Mouse (Mus musculus) layer of hippocampus, adult 11-12 months (tissue): ENCODE data around the gene Hjurp.

Experiments used
- DNase-seq: peaks from one replicate; pipeline ENCODE4 v3.0.0; 2022; ENCODE audit warnings: low spot score

Hjurp gene

GRCm38 (mm10) chr1:88260604-88261377 is 16.6 kb downstream of the Hjurp start:
- DNase-seq: no peak

- no peak for DNase-seq
These were observed 17.3 kb downstream of the Hjurp start for GRCm38 (mm10) chr1:88260114-88260513.

- no peak for DNase-seq
These were observed 17.8 kb downstream of the Hjurp start for GRCm38 (mm10) chr1:88259643-88260024.

- no peak for DNase-seq
These were observed 18.4 kb downstream of the Hjurp start for GRCm38 (mm10) chr1:88258881-88259642.

GRCm38 (mm10) chr1:88258361-88258760 is 19.1 kb downstream of the Hjurp start:
- no peak for DNase-seq

GRCm38 (mm10) chr1:88257681-88258080 is 19.8 kb downstream of the Hjurp start:
- DNase-seq: no peak

GRCm38 (mm10) chr1:88256886-88257663 is 20.4 kb downstream of the Hjurp start:
- DNase-seq: no peak

- DNase-seq: no peak
These were observed 21.3 kb downstream of the Hjurp start for GRCm38 (mm10) chr1:88255989-88256754.

- DNase-seq: no peak
These were observed 22.0 kb downstream of the Hjurp start for GRCm38 (mm10) chr1:88255466-88255857.

- DNase-seq: no peak
These were observed 22.5 kb downstream of the Hjurp start for GRCm38 (mm10) chr1:88254793-88255465.

- DNase-seq: no peak
These were observed 23.9 kb downstream of the Hjurp start for GRCm38 (mm10) chr1:88253540-88253939.

- DNase-seq: no peak
These were observed 24.3 kb downstream of the Hjurp start for GRCm38 (mm10) chr1:88253106-88253505.

GRCm38 (mm10) chr1:88250023-88250422 is 27.4 kb downstream of the Hjurp start:
- no peak for DNase-seq

GRCm38 (mm10) chr1:88249596-88249995 is 27.8 kb downstream of the Hjurp start:
- no peak for DNase-seq

- DNase-seq: no peak
These were observed 28.8 kb downstream of the Hjurp start for GRCm38 (mm10) chr1:88248658-88249057.

GRCm38 (mm10) chr1:88247660-88248059 is 29.8 kb downstream of the Hjurp start:
- DNase-seq: no peak

- DNase-seq: no peak
These were observed 31.0 kb downstream of the Hjurp start for GRCm38 (mm10) chr1:88246386-88246785.

- no peak for DNase-seq
These were observed 31.6 kb downstream of the Hjurp start for GRCm38 (mm10) chr1:88245881-88246280.

GRCm38 (mm10) chr1:88243861-88244260 is 33.6 kb downstream of the Hjurp start:
- DNase-seq: no peak

GRCm38 (mm10) chr1:88240579-88240978 is 36.9 kb downstream of the Hjurp start:
- no peak for DNase-seq

- DNase-seq: no peak
These were observed 37.4 kb downstream of the Hjurp start for GRCm38 (mm10) chr1:88240072-88240471.
